Mouse (Mus musculus): ENCODE data around the gene Twf1. TPM values are rescaled to one million over a fixed set of nuclear protein-coding genes. Genes with fewer than 3 reads are reported as not detected.

The Twf1 gene
- total and polyA plus RNA-seq, 2 experiments from 2014 or later: 50.0 to 74.9 TPM

GRCm38 (mm10) chr15:94628463-94628829 lies 38.8 kb upstream of the Twf1 start:
- no peaks in the 10 kb centered on the region for H3K4me1 ChIP-seq (ENCODE audit: insufficient read depth)
- H3K4me2 ChIP-seq (ENCODE audit: low read depth): peak overlapping the region; percentile 97
- TF ChIP-seq CTCF (IDR thresholded peaks at IDR 0.05; ENCODE audit: low read depth): no peak
- no peaks in the 10 kb centered on the region for H3K36me3 ChIP-seq (ENCODE audit: insufficient read depth)
- DNase-seq: no peak
- H3K27me3 ChIP-seq (ENCODE audit: insufficient read depth, low read length): 0 out of 2 replicates have a peak, but pooled peaks cover 3% of the 10 kb centered on the region
- no peak overlapping the region for H3K27ac ChIP-seq (ENCODE audit: low read depth, low read length)
- H3K9me3 ChIP-seq (ENCODE audit: low read length): no peaks in the 10 kb centered on the region
- H3K9ac ChIP-seq: peak overlapping the region; percentile 77
- peak; percentile 25; the same call in 1 of the 2 replicates for ATAC-seq
- 47% methylated on average over 2 of the region's 2 CpGs for WGBS
- H3K4me3 ChIP-seq (ENCODE audit: low read depth, low read length): peak overlapping the region; percentile 68

DNA sequence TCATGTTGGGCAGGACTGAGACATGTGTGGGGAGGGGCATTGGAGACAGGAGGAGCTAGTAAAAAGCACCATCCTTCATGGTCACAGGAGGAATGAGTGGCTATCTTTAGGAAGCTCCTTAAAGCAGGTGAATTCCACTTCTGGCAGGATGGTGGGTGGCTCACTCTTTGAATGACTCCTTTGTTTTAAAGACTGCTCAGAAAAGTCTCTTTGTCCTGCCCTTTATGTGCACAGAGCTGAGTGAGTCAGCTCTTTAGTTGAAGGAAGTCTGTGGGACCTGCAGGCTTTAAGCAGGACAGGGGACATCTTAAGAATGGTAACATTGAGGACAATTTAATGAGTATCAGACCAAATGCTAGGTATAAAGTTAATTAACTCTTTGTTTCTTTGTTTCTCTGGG lies 31.2 kb upstream of the Twf1 start:
- Histone ChIP-seq H3K36me3 (ENCODE audit: insufficient read depth) (no peaks in the 10 kb centered on the region), H3K27ac (ENCODE audit: low read depth, low read length) (no peak overlapping the region), H3K4me1 (ENCODE audit: insufficient read depth) (no peaks in the 10 kb centered on the region), H3K27me3 (ENCODE audit: insufficient read depth, low read length) (no peaks in the 10 kb centered on the region), H3K4me3 (ENCODE audit: low read depth, low read length) (no peak overlapping the region), H3K4me2 (ENCODE audit: low read depth) (no peak overlapping the region), H3K9me3 (ENCODE audit: low read length) (no peaks in the 10 kb centered on the region), H3K9ac (no peak overlapping the region)
- ATAC-seq (no peak), DNase-seq (no peak)
- no peak for TF ChIP-seq CTCF (IDR thresholded peaks at IDR 0.05; ENCODE audit: low read depth)

GRCm38 (mm10) chr15:94616036-94616435 lies 26.3 kb upstream of the Twf1 start:
- Histone ChIP-seq H3K27ac (ENCODE audit: low read depth, low read length) (no peak overlapping the region), H3K9me3 (ENCODE audit: low read length) (no peaks in the 10 kb centered on the region)
- ATAC-seq: no peak

DNA sequence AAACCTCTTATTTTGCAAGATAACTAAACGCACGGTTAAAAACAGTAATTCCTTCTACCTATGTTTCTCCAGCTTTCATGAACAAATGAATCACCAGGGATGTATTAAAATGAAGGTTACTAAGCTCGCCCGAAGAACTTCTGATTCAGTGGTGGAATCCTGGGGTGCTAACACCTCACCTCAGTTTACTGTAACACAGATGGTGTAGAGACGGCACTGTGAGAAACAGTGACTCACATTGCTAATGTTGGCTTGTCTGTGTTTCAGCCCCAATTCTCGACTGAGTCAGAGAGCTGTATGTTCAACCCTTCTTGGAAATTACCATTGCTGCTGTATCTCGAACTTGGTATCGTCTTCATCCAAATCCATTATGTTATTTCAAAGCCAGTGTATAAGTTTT lies 18.1 kb upstream of the Twf1 start:
- DNase-seq: no peak
- 89% methylated on average over 8 of the region's 8 CpGs for WGBS
- H3K9me3 ChIP-seq (ENCODE audit: low read length): no peaks in the 10 kb centered on the region

More at GRCm38 (mm10) chr15:94616036-94616435, 26.3 kb upstream of the Twf1 start:
- 94% methylated on average over 11 of the region's 11 CpGs for WGBS
- no peak overlapping the region for H3K9ac ChIP-seq
- TF ChIP-seq CTCF (IDR thresholded peaks at IDR 0.05; ENCODE audit: low read depth): no peak
- H3K4me1 ChIP-seq (ENCODE audit: insufficient read depth): no peaks in the 10 kb centered on the region
- H3K27me3 ChIP-seq (ENCODE audit: insufficient read depth, low read length): no peaks in the 10 kb centered on the region
- no peak for DNase-seq
- no peak overlapping the region for H3K4me3 ChIP-seq (ENCODE audit: low read depth, low read length)
- no peak overlapping the region for H3K4me2 ChIP-seq (ENCODE audit: low read depth)
- H3K36me3 ChIP-seq (ENCODE audit: insufficient read depth): no peaks in the 10 kb centered on the region

GRCm38 (mm10) chr15:94602441-94602840 lies 12.8 kb upstream of the Twf1 start:
- no peak for TF ChIP-seq CTCF (IDR thresholded peaks at IDR 0.05; ENCODE audit: low read depth)
- Histone ChIP-seq H3K9ac (no peak overlapping the region), H3K27ac (ENCODE audit: low read depth, low read length) (0 out of 2 replicates have a peak overlapping the region, but pooled peaks have one; percentile 29), H3K4me3 (ENCODE audit: low read depth, low read length) (no peak overlapping the region), H3K36me3 (ENCODE audit: insufficient read depth) (no peaks in the 10 kb centered on the region), H3K4me2 (ENCODE audit: low read depth) (no peak overlapping the region), H3K27me3 (ENCODE audit: insufficient read depth, low read length) (no peaks in the 10 kb centered on the region), H3K9me3 (ENCODE audit: low read length) (no peaks in the 10 kb centered on the region), H3K4me1 (ENCODE audit: insufficient read depth) (no peaks in the 10 kb centered on the region)
- ATAC-seq: peak; percentile 56; the same call in 1 of the 2 replicates
- WGBS: 56% methylated on average over 3 of the region's 3 CpGs
- no peak for DNase-seq

More for the DNA sequence above, 18.1 kb upstream of the Twf1 start:
- Histone ChIP-seq H3K4me2 (ENCODE audit: low read depth) (no peak overlapping the region), H3K27ac (ENCODE audit: low read depth, low read length) (no peak overlapping the region), H3K4me3 (ENCODE audit: low read depth, low read length) (no peak overlapping the region), H3K27me3 (ENCODE audit: insufficient read depth, low read length) (no peaks in the 10 kb centered on the region), H3K9ac (no peak overlapping the region), H3K36me3 (ENCODE audit: insufficient read depth) (no peaks in the 10 kb centered on the region), H3K4me1 (ENCODE audit: insufficient read depth) (no peaks in the 10 kb centered on the region)
- TF ChIP-seq CTCF (IDR thresholded peaks at IDR 0.05; ENCODE audit: low read depth): no peak
- no peak for ATAC-seq

GRCm38 (mm10) chr15:94601339-94601738 lies 11.7 kb upstream of the Twf1 start:
- H3K9me3 ChIP-seq (ENCODE audit: low read length): no peaks in the 10 kb centered on the region
- no peak overlapping the region for H3K4me3 ChIP-seq (ENCODE audit: low read depth, low read length)
- no peak overlapping the region for H3K4me2 ChIP-seq (ENCODE audit: low read depth)
- H3K27me3 ChIP-seq (ENCODE audit: insufficient read depth, low read length): no peaks in the 10 kb centered on the region
- H3K36me3 ChIP-seq (ENCODE audit: insufficient read depth): no peaks in the 10 kb centered on the region
- no peak for ATAC-seq
- no peak overlapping the region for H3K9ac ChIP-seq
- DNase-seq: peak; percentile 32
- H3K4me1 ChIP-seq (ENCODE audit: insufficient read depth): no peaks in the 10 kb centered on the region
- 22% methylated on average over 3 of the region's 3 CpGs for WGBS
- H3K27ac ChIP-seq (ENCODE audit: low read depth, low read length): peak overlapping the region; percentile 50; the same call in 1 of the 2 replicates
- peak; percentile 52; the same call in 1 of the 2 replicates for TF ChIP-seq CTCF (IDR thresholded peaks at IDR 0.05; ENCODE audit: low read depth)

DNA sequence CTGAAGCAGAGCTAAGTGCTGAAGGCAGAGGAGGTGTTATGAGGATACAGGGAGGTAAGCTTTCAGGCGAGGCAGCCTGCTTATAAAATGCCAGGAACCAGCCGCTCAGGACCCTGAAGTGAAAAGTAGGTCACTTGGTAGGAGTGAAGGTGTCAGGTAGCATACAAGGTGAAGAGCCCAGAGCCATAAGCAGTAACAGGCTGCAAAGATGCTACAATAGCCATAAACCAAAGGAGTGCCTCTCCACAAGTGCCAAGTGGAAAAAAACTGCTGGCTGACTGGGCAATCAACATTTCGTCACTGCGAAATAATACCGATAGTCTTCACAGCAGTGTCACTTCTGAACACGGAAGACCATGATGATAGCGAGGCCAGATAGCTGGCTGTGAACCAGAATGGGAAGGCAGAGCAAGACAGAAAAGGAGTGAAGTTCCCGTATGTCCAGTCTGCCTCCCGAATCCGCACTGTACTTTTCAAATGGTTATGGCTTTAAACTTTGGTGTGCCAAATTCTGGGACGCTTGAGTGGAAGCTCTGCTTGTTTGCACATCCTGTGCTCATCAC lies 10.5 kb upstream of the Twf1 start:
- DNase-seq (no peak), ATAC-seq (no peak)
- no peaks in the 10 kb centered on the region for H3K36me3 ChIP-seq (ENCODE audit: insufficient read depth)
- 82% methylated on average over 11 of the region's 11 CpGs for WGBS
- H3K4me3 ChIP-seq (ENCODE audit: low read depth, low read length): no peak overlapping the region
- H3K27ac ChIP-seq (ENCODE audit: low read depth, low read length): no peak overlapping the region
- H3K4me2 ChIP-seq (ENCODE audit: low read depth): no peak overlapping the region
- H3K4me1 ChIP-seq (ENCODE audit: insufficient read depth): no peaks in the 10 kb centered on the region
- H3K9ac ChIP-seq: no peak overlapping the region
- H3K9me3 ChIP-seq (ENCODE audit: low read length): no peaks in the 10 kb centered on the region
- H3K27me3 ChIP-seq (ENCODE audit: insufficient read depth, low read length): no peaks in the 10 kb centered on the region
- TF ChIP-seq CTCF (IDR thresholded peaks at IDR 0.05; ENCODE audit: low read depth): no peak

Measured in forebrain, postnatal 0 days (tissue).